Mouse (Mus musculus): ENCODE data around the gene Scaf4.

- TF ChIP-seq CTCF (IDR thresholded peaks at IDR 0.05) (no peak), EP300 (IDR thresholded peaks at IDR 0.05) (no peak)
Measured at GRCm38 (mm10) chr16:90315881-90316280, 31.6 kb upstream of the Scaf4 start.

Data from lung, postnatal 0 days (tissue).